Mouse (Mus musculus): ENCODE results near the gene St8sia1.

DNA sequence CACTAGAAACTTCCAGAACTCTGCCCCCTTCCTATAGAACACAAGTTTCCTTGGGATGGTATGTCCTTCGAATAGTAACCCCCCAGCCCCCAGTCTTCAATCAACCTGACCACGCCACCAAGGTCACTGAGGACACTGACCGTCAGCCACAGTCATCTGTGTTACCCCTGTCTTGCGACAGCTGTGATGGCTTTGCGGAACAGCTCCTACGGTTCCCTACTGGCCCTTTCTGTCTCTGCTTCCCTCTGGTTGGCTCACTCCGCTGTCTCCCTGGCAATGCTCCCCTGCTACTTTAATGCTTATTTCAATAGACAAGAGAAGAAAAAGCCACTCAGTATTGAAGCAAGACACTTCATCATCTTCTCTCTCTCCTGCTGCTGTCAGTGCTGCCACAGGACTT is 170.8 kb downstream of the St8sia1 start:
- TF ChIP-seq CTCF (IDR thresholded peaks at IDR 0.05; ENCODE audit: control insufficient read depth, insufficient read depth, insufficient replicate concordance, low read depth, low read length): no peak
- no peak for TF ChIP-seq POLR2A (IDR thresholded peaks at IDR 0.05; ENCODE audit: control insufficient read depth, low read depth, low read length)
